Mouse (Mus musculus): Measurements from ENCODE around the gene Tfip11. TPM values are rescaled to one million over a fixed set of nuclear protein-coding genes. Genes with fewer than 3 reads are reported as not detected.

Gene Tfip11
- polyA plus RNA-seq, 1 experiment from 2014 or later, result 30.9 TPM

DNA sequence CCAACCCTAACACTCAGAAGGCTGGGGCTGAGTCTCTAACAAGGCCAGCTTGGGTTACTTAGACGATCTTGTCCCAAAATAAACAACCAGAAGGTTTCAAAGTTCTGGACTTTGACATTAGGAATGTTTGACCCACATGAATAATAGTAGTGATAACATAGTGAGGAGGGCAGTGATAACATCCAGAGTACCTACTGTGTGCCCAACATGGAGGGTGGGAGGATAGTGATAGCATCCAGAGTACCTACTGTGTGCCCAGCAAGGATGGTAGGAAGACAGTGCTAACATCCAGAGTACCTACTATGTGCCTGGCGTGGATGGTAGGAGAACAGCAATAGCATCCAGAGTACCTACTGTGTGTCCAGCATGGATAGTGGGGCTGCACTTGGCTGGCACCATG lies 32.4 kb upstream of the Tfip11 start:
- H3K4me1 ChIP-seq (replicated peaks), result peaks cover 25% of the 10 kb centered on the region
- H3K9me3 ChIP-seq, result no peaks in the 10 kb centered on the region
- H3K27me3 ChIP-seq, result no peaks in the 10 kb centered on the region
- 88% methylated on average over 2 of the region's 2 CpGs for WGBS
- no peaks in the 10 kb centered on the region for H3K36me3 ChIP-seq
- H3K4me2 ChIP-seq, result no peak overlapping the region
- ATAC-seq (ENCODE audit: low FRiP score, low read depth), result no peak
- H3K9ac ChIP-seq, result no peak overlapping the region
- H3K27ac ChIP-seq (replicated peaks), result no peak overlapping the region
- H3K4me3 ChIP-seq, result no peak overlapping the region

GRCm38 (mm10) chr5:112294696-112295095 lies 31.5 kb upstream of the Tfip11 start:
- H3K4me1 ChIP-seq (replicated peaks), result peaks cover 25% of the 10 kb centered on the region
- WGBS, result 63% methylated on average over 4 of the region's 4 CpGs
- no peak for ATAC-seq (ENCODE audit: low FRiP score, low read depth)

DNA sequence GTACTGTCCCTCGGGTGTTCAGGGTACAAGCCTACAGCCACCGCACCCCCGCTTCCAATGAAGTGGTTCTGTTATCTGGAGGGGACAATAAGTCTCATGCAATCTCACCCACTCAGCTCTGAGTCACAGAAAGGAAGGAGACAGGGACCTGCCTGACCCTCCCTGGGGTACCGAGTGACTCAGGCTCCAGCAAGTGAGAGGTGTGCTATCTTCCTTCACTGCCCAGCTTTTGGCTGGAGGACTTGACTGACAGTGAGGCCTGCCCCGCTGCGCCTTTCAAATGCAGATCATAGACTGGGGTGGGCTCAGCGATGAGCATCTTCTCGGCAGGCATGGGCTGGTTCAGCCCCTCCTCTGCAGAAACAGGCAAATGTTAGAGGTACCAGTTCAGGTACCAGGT lies 31.0 kb upstream of the Tfip11 start:
- WGBS, result 36% methylated on average over 8 of the region's 8 CpGs
- no peaks in the 10 kb centered on the region for H3K27me3 ChIP-seq

More at GRCm38 (mm10) chr5:112294696-112295095, 31.5 kb upstream of the Tfip11 start:
- no peaks in the 10 kb centered on the region for H3K27me3 ChIP-seq
- no peak overlapping the region for H3K9ac ChIP-seq
- H3K4me3 ChIP-seq, result no peak overlapping the region
- H3K36me3 ChIP-seq, result no peaks in the 10 kb centered on the region
- H3K27ac ChIP-seq (replicated peaks), result no peak overlapping the region
- no peaks in the 10 kb centered on the region for H3K9me3 ChIP-seq
- no peak overlapping the region for H3K4me2 ChIP-seq

DNA sequence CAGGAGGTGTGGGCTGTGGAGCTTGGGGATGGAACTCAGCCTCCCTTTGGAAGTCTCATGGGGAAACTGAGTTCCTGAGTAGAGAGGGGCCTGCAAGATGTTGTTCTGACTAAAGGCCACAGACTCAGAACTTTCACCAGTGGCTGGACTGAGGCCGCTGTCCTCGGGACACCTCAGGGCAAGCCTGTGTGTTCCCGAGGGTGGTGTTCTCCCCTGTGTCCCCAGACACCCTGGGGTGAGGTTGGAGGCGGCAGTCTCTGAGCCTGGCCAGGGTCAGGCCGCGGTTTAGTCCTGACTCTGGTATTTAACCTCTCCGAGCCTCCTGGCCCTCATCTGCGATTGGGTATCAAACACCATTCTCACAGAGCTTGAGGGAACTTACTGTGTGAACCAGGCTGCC lies 30.6 kb upstream of the Tfip11 start:
- H3K4me1 ChIP-seq (replicated peaks), result peaks cover 25% of the 10 kb centered on the region
- no peak overlapping the region for H3K27ac ChIP-seq (replicated peaks)
- no peaks in the 10 kb centered on the region for H3K27me3 ChIP-seq
- H3K9ac ChIP-seq, result no peak overlapping the region
- no peak overlapping the region for H3K4me3 ChIP-seq
- H3K36me3 ChIP-seq, result no peaks in the 10 kb centered on the region
- ATAC-seq (ENCODE audit: low FRiP score, low read depth), result no peak
- H3K9me3 ChIP-seq, result no peaks in the 10 kb centered on the region
- WGBS, result 54% methylated on average over 8 of the region's 8 CpGs
- no peak overlapping the region for H3K4me2 ChIP-seq

More for the DNA sequence above, 31.0 kb upstream of the Tfip11 start:
- no peak overlapping the region for H3K9ac ChIP-seq
- no peak overlapping the region for H3K4me2 ChIP-seq
- ATAC-seq (ENCODE audit: low FRiP score, low read depth), result no peak
- H3K27ac ChIP-seq (replicated peaks), result no peak overlapping the region
- H3K9me3 ChIP-seq, result no peaks in the 10 kb centered on the region
- H3K4me3 ChIP-seq, result no peak overlapping the region
- no peaks in the 10 kb centered on the region for H3K36me3 ChIP-seq
- H3K4me1 ChIP-seq (replicated peaks), result peaks cover 25% of the 10 kb centered on the region

DNA sequence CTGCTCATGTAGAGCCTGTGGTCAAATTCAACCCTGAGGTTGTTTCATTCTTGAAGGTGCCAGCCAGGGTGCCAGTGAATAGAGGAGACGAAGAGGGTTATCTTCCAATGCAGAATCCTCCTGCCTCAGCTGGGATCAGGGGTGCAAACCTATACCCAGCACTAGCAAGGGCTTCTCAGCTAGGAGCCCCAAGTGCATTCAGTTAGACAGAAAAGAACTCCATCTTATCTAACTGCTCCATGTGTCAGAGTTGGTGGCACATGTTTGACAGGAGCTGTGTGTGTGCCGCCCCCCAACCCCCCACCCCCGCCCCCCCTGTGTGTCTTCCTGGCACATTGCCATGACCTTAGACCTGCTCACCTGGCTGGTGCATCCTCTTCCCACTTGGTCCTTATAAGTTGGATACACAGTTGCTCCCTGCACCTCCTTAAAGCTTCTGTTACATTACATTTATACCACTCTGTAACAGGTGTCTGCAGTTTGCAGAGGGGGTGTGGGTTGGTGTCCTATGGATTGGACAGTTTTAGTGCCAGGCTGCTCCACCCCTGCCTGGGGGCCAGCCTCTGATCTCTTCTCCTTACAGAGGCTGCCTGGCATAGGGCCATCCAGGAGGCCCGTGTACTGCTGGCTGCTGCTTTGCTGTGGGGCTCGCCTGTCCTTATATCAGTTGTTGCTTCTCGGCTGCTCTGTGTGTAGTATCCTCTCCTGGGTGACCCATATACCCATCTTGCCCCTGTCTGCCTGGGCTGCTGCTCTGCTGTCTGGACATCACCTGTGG lies 29.6 kb upstream of the Tfip11 start:
- H3K27me3 ChIP-seq, result no peaks in the 10 kb centered on the region
- H3K4me2 ChIP-seq, result no peak overlapping the region
- H3K9me3 ChIP-seq, result no peaks in the 10 kb centered on the region
- H3K9ac ChIP-seq, result no peak overlapping the region
- no peak overlapping the region; the same call in 1 of the 2 replicates for H3K27ac ChIP-seq (replicated peaks)
- no peak overlapping the region for H3K4me3 ChIP-seq
- H3K36me3 ChIP-seq, result no peaks in the 10 kb centered on the region
- no peak for ATAC-seq (ENCODE audit: low FRiP score, low read depth)
- WGBS, result 65% methylated on average over 6 of the region's 6 CpGs
- H3K4me1 ChIP-seq (replicated peaks), result peaks cover 18% of the 10 kb centered on the region

DNA sequence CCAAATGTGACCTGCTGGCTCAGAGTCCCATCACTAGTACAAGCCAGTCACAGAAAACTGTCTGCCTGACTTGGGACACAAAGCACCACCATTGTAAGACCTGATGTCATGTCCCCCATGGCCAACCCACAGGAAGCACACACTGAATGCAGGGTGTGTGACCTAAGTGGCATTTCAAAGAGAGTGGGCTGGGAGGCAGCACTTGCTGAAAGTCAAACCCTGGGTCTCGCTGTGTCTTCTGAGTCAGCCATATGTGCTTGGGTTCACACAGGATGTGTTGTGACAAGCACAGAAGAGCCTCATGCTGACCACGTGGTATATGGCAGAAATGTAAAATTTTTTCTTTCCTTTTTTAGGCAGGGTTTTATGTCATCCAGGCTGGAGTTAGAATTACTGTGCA lies 28.9 kb upstream of the Tfip11 start:
- H3K27ac ChIP-seq (replicated peaks), result no peak overlapping the region; the same call in 1 of the 2 replicates
- WGBS, result 76% methylated on average over 2 of the region's 2 CpGs
- no peak overlapping the region for H3K9ac ChIP-seq
- H3K4me3 ChIP-seq, result no peak overlapping the region
- peaks cover 17% of the 10 kb centered on the region; the same call in 1 of the 2 replicates for H3K4me1 ChIP-seq (replicated peaks)
- no peak overlapping the region for H3K4me2 ChIP-seq
- no peaks in the 10 kb centered on the region for H3K9me3 ChIP-seq
- no peaks in the 10 kb centered on the region for H3K36me3 ChIP-seq
- no peaks in the 10 kb centered on the region for H3K27me3 ChIP-seq
- no peak for ATAC-seq (ENCODE audit: low FRiP score, low read depth)

DNA sequence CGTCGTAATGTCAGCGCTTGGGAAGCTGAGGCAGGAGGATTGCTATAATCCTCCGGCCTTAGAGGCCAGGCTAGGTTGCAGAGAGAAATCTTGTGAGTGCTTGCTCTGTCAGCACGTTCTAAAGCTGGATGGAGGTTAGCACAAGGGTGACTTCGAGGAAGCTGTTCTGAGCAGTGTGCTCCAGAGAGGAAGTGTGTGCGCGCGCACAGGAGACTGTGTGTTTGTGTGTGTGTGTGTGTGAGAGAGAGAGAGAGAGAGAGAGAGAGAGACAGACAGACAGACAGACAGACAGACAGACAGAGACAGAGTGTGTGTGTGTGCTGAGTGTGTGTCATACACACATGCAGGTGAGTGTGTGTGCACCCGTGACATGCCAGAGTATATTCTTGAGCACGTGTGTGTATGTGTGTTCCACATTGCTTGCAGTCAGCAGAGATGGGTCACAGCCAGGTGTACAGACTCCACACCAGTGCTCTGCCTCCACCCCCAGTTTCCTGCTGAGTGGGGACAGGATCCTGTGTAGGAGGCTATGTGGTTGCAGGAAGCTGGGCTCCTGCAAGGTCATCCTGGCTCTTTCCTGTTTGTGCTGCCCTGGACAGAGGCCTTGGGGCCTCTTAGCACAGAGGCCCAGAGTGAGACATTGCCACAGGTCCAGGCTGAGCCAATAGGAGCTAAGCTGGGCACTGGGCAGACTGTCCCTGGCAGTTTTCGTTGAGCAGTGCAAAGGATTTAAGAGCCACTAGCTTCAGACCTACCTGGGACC lies 27.8 kb upstream of the Tfip11 start:
- ATAC-seq (ENCODE audit: low FRiP score, low read depth), result no peak
- Histone ChIP-seq H3K9ac (no peak overlapping the region), H3K36me3 (no peaks in the 10 kb centered on the region), H3K9me3 (no peaks in the 10 kb centered on the region), H3K4me1 (replicated peaks) (peaks cover 17% of the 10 kb centered on the region; the same call in 1 of the 2 replicates), H3K27ac (replicated peaks) (no peak overlapping the region), H3K27me3 (no peaks in the 10 kb centered on the region), H3K4me2 (no peak overlapping the region), H3K4me3 (no peak overlapping the region)
- 87% methylated on average over 12 of the region's 12 CpGs for WGBS

- 89% methylated on average over 4 of the region's 4 CpGs for WGBS
- Histone ChIP-seq H3K9ac (no peak overlapping the region), H3K4me3 (no peak overlapping the region), H3K27ac (replicated peaks) (no peak overlapping the region), H3K27me3 (no peaks in the 10 kb centered on the region), H3K36me3 (no peaks in the 10 kb centered on the region), H3K4me1 (replicated peaks) (peaks cover 17% of the 10 kb centered on the region; the same call in 1 of the 2 replicates), H3K9me3 (no peaks in the 10 kb centered on the region), H3K4me2 (no peak overlapping the region)
- no peak for ATAC-seq (ENCODE audit: low FRiP score, low read depth)
Observed at GRCm38 (mm10) chr5:112299399-112299798, 26.8 kb upstream of the Tfip11 start.

GRCm38 (mm10) chr5:112300112-112300511 lies 26.0 kb upstream of the Tfip11 start:
- Histone ChIP-seq H3K36me3 (no peaks in the 10 kb centered on the region), H3K4me2 (no peak overlapping the region), H3K27me3 (no peaks in the 10 kb centered on the region), H3K4me1 (replicated peaks) (peaks cover 11% of the 10 kb centered on the region; the same call in 1 of the 2 replicates), H3K27ac (replicated peaks) (no peak overlapping the region), H3K9ac (no peak overlapping the region), H3K4me3 (no peak overlapping the region), H3K9me3 (no peaks in the 10 kb centered on the region)
- ATAC-seq (ENCODE audit: low FRiP score, low read depth), result no peak
- 81% methylated on average over 2 of the region's 2 CpGs for WGBS

DNA sequence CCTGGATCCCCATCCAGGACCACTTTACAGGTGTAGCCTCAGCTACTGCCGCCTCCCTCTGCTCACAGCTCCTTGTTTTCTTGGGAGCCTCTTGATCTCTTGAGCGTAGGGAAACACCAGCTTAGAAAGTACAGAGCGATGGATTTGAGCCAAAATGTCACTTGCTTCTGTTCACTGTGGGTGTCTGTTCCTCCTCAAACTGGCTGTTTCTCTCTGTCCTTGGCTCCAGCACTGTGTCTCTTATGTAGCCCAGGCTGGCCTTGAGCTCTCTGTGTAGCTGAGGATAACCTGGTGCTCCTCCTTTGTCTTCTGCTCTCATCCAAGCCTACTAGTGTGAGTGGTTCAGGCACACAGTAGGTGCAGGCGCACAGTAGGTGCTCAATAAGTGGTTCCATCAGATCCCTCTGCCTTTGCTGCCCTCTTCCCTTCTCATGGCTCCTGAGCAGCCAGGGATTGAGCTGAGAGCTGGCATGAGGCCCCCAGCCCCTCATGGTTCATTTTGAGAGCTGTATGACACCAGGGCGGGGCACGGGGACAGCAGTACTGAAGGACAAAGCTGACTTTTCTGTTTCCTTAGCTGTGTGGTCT lies 25.3 kb upstream of the Tfip11 start:
- no peaks in the 10 kb centered on the region for H3K36me3 ChIP-seq
- peaks cover 9% of the 10 kb centered on the region; the same call in 1 of the 2 replicates for H3K4me1 ChIP-seq (replicated peaks)
- no peak overlapping the region for H3K4me3 ChIP-seq
- H3K4me2 ChIP-seq, result no peak overlapping the region
- no peak overlapping the region for H3K9ac ChIP-seq
- ATAC-seq (ENCODE audit: low FRiP score, low read depth), result no peak
- no peak overlapping the region for H3K27ac ChIP-seq (replicated peaks)
- H3K9me3 ChIP-seq, result no peaks in the 10 kb centered on the region
- WGBS, result 94% methylated on average over 6 of the region's 6 CpGs
- H3K27me3 ChIP-seq, result no peaks in the 10 kb centered on the region

- Histone ChIP-seq H3K36me3 (no peaks in the 10 kb centered on the region), H3K9ac (no peak overlapping the region), H3K27ac (replicated peaks) (no peak overlapping the region), H3K4me3 (no peak overlapping the region), H3K27me3 (no peaks in the 10 kb centered on the region), H3K4me1 (replicated peaks) (peaks cover 10% of the 10 kb centered on the region; the same call in 1 of the 2 replicates), H3K9me3 (no peaks in the 10 kb centered on the region), H3K4me2 (no peak overlapping the region)
- 87% methylated on average over 4 of the region's 4 CpGs for WGBS
- ATAC-seq (ENCODE audit: low FRiP score, low read depth), result no peak
Observed at GRCm38 (mm10) chr5:112301694-112302093, 24.5 kb upstream of the Tfip11 start.

GRCm38 (mm10) chr5:112302310-112302709 lies 23.8 kb upstream of the Tfip11 start:
- Histone ChIP-seq H3K4me3 (no peak overlapping the region), H3K27ac (replicated peaks) (no peak overlapping the region), H3K9me3 (no peaks in the 10 kb centered on the region), H3K9ac (no peak overlapping the region), H3K36me3 (no peaks in the 10 kb centered on the region), H3K4me1 (replicated peaks) (0 out of 2 replicates have a peak, but pooled peaks cover 3% of the 10 kb centered on the region), H3K27me3 (no peaks in the 10 kb centered on the region), H3K4me2 (no peak overlapping the region)
- WGBS, result 92% methylated on average over 5 of the region's 5 CpGs
- ATAC-seq (ENCODE audit: low FRiP score, low read depth), result no peak
